Mouse (Mus musculus) retina, postnatal 1 day (tissue): ENCODE data around the gene Pdk3.

Source experiments
- DNase-seq: peaks from one replicate; pipeline ENCODE4 v3.0.0-alpha.2; 2012

Pdk3 gene

GRCm38 (mm10) chrX:93831561-93832336 lies at the start of gene Pdk3:
TSS of gene Pdk3 (minus strand) at chrX:93832201.
- peak; percentile 90 for DNase-seq

DNA sequence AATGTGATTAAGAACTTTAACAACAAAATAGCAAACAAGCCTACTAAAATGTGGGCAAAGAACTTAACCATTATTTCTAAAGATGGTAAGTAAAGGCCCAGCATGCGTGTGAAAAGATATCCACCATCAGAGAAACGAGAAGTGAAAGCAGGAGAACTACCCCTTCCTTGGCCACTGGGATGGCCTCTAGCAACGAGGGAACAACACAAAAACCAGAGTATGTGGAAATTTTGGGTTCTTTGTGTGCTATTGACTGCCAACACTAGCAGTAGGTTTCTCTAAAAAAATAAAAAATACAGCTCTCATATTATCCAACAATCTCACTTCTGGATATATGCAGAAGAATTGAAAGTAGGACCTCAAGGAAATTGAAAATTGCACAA lies 45.6 kb upstream of the Pdk3 start:
- DNase-seq: no peak

DNA sequence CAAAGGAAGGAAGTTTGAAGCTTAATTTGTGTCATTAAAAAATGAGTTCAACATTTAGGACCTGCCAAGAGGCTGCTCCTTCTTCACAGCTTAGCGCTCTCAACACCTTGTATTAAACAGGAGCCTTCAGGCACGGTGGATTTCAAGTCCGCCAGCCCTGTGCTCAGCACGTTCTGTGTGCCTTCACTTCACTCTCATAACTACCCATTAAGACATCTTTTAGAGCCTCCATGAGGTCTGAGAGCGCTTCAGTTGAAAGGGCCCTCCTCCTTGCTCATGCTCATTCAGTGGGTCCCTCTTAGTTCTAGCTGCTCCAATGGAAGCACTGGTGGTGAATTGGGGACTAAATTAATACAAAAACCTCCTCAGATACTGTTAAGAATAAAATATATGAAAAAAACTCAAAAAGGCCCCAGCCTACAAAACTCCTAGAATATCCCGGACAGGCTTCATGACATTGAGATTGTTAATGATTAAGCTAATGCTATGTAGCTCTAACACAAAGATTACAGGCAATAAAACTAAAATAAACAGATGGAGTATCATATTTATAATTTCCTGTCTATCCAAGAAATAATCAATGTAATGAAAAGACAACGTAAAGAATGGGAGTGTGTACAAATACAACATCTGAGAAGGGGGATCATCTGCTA lies 45.1 kb upstream of the Pdk3 start:
- DNase-seq: no peak

DNA sequence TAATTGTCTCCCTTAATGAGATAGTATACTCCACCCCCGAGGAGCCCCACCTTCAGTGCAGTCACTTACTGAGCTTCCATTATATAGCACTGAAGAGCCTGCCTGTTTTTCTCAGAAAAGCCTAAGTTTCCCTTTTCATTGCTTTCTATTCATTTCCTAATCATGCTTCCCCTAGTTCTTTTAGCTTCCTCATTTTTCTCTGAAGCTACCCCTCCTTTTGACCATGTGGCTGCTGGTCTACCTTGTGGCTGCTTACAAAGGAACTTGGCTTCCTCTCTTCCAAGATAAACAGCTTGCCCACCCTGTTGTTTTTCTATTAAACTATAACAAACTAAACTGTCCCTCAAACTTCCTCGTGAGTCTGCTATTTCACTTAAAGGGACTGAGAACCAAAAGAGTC lies 31.4 kb upstream of the Pdk3 start:
- no peak for DNase-seq

DNA sequence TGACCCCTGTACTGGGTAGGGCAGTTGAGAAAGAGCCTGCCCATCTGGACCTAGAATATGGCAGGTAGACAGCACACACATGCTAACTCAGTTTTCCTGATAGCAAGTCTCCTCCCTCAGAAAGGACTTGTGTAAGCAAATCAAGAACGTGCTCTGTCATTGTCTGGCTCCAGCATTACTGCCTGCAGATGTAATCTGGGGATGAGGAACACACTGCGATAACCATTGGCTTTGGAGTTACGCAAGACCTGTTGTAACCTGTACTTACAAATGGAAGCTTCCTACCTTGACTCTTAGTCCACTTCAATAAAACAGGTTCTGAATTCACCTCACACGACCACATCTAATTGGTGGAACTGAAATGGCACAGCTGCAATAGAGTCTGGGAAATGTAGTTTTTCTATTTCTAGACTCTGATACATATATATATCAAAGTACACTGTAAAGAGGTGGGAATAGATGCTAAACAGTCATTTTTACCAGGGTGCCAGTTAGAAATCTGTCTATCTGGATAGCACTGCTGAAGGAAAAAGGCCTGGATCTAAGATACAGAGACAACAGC lies 30.6 kb upstream of the Pdk3 start:
- DNase-seq: no peak

DNA sequence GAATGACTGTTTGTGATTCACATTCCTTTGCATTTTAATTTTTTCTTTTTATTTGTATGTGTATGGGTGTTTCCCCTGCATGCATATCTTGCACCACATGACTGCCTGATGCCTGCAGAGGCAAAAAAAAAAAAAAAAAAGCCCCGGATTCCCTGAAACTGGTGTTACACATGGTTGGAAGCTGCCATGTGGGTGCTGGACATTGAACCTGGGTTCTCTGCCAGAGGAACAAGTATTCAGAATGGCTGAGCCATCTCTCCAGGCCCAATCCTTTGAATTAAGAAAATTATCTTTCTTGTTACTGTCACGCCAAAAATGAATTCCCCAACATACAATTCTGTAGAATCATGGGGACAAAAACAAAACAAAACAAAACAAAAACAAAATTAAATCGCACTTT lies 25.8 kb upstream of the Pdk3 start:
- no peak for DNase-seq

DNA sequence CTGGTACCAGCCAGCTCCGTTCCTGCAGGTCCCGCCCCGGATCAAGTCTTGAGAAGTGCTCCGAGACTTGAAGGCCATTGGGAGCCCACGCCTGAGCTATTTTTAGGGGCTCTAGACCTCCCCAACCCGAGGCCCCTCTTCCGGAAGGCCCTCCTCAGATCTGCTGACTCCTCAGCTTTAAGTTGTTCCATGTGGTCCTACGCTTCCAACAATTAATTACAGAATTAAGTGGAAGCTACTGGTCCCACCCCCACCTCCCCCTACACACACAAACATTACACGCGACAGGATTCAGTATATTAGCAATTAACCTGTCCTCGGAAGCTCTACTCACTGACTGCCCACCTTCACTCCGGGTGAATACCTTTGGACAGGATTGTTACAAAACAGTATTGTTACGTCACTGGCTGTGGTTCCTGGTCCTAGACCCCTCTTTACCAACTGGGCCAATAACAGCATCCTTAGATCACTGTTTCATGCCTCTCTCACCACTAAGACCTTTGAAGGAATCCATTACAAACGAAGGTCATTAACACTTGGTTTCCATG lies 410 bp upstream of the Pdk3 start:
- DNase-seq: no peak

GRCm38 (mm10) chrX:93825787-93826186 lies 6.2 kb downstream of the Pdk3 start:
- no peak for DNase-seq

GRCm38 (mm10) chrX:93808040-93808439 lies 24.0 kb downstream of the Pdk3 start:
- peak; percentile 6 for DNase-seq

DNA sequence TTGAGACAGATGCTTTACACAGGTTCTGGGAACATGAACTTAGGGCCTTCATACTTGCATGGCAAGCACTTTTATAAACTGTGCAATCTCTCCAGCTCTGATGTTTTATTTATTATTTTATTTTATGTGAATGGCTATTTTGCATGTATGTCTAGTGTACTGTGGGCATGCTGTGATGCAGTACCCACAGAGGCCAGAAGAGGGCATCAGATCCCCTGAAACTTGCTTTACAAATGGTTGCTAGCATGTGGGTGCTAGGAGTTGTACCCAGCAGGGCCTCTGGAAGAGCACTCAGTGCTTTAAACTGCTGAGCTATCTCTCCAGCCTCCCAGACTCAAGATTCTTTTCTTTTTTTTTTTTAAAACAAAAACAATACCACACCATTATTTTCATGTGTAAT lies 38.8 kb downstream of the Pdk3 start:
- DNase-seq: peak; percentile 33

GRCm38 (mm10) chrX:93789562-93789961 lies 42.4 kb downstream of the Pdk3 start:
- no peak for DNase-seq

DNA sequence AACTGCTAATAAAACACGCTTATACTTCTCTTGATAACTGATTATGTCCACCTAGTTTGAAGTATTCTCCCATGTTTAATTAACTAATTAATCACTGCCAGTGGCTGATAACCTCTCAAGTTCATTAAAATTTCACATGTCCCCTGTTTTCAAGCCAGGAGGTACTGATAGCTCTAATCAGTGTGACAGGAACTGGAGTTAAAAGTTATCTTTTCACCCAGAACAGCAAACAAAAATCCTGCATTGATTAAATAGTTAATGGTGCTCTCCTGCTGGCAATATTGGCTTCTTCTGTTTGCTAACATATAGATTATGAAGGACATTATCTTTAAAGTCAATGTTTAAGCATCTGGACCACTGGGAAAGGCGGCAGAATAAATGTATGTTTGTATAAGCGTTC lies 71.2 kb downstream of the Pdk3 start:
- no peak for DNase-seq

- peak; percentile 69 for DNase-seq
These were observed 75.0 kb downstream of the Pdk3 start for GRCm38 (mm10) chrX:93756867-93757455.

DNA sequence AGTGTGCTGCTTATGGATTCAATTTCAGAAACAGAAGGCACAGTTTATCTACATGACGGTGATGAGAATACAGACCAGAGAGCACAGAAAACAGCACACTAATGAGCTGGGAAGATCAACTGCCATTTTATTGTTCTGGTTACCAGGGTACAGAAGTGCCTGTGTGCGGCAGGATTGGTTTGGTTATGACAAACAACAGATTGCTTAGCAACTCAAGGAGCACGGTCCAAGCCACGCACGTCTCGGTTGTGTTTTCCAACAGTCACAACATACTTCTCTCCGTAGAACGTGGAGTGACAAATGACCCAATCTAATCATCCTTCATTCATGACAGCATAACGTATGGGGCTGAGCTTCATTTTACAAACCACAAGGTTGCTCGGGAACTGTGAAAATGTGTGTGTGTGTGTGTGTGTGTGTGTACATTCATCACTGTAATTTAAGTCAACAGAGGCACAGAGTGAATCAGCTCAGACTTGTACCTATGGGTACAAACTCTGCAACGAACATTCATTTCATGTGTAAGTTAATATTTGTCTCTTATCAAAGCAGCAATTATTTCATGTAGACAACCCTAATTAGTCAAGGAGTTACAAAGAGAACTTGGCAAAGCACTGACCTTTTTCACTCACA lies 76.7 kb downstream of the Pdk3 start:
- peak; percentile 84 for DNase-seq

DNA sequence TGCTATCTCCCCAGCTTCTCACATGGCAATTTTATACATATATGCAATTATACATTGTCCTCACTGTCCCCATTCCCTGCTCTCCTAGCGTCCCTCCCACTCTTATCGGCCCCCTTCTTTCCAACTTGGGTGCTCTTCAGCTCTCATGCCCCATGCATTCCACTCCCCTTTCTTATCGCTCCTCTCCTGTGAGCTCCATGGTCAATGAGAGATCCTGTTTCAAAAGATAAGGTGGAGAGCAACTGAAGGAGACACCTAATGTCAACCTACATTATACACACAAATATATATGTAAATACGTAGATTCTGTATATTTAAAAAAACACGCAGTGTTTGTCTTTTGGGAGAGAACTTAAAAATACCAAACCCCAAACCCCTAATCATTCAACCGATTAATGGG lies 81.4 kb downstream of the Pdk3 start:
- no peak for DNase-seq

DNA sequence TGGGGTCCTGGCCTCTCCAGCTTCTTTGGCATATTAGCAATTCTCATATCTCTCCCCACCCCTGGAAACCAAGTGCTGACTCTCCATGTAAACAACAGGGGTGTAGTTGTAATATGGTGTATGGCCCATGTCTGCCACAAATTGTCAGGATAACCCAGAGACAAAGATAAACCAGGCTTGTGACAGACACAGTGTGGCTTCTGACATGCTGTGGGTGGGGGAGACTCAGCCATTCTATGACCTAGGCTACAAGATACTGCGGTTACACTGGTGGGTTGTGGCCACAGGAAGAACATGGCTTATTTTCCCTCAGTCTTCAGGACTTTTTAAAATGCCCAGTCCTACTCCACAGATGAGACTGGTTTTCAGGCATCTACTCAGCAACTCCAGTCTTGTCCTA lies 82.8 kb downstream of the Pdk3 start:
- DNase-seq: no peak

DNA sequence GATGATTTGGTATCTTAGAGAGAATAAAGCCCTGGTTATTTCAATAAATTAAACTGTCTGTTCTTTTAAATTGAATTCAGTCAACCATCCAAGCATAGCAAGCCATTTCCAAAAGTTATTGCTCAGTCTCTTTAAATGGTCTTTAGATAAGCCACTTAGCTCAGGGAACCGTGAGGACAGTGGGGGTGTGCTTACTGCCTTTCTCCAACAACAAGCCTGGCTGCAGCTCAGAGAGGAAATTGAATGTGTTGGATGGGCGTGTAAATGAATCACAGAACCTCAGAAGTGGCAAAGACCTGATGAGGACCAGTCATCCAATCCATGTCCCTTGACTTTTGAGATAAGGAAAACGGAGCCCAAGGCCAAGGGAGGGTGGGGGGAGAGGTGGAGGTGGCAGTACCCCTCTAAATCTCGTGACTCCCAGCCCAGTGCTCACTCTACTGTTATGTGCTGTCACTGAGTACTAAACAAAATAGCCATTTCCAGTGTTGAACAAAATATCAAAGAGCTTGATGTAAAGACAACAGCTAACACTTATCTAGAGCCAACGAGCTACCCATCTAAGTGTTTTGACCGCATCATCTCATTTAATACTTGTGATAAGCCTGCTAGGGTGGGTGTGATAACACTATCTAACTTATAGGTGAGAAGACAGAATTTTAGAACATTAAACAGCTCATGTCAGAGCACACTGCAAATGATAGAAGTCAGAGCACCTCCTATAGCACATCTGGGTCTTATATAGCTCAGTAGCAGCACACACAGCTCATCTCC lies 98.8 kb downstream of the Pdk3 start:
- no peak for DNase-seq

DNA sequence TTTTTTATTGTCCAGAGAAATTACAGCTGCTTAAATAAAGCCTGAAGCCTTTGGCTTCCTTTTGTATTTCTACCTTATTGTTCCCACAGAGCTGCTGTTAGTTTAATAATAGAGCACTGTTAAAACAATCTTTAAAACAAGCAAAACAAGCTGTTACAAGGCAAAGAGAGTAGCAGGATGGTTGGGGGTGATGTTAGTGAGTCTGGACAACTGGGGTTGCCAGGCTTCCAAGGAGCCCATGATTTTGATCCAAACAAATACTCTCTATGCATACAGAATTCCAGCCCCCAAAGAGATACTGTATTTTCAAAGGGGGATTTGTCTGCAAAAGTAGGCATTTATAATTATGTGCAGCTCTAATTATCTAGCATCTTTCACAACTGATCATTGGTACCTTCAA lies 99.6 kb downstream of the Pdk3 start:
- DNase-seq: peak; percentile 36

DNA sequence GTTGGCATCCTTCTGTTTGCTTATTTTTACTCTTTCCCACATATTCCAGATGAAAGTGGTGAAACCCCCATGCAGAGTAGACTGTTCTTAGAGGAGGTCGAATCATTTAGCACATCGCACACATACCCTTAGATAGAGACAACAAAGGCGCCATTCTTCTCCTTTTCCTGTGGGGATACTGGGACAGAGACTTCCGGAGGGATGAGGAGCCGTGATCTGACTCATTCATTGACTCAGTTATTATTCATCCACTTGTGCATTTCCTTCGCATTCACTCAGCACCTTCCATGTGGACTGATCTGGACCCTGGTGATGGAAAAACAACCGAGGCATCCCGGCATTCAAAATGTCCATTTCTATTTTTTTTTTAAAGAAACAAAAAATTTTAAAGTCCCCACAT lies 101.1 kb downstream of the Pdk3 start:
- DNase-seq: no peak

DNA sequence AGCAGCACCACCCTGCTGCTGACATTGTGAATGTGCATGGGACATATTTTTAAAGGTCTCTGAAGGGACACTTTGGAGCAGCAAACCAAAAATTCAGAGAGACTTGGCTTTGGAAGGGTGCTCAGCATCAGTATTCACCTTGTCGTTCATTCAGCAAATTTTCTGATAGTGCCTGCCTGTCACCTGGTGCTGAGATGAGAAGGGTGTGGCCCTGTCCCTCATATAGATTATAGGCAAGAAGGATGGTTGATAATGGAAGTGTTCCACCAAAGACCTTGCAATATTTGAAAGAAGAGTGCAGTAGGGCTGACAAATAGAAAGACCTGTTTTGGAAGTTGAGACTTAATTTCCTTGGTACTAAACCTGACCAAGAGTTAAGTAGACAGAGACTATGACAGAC lies 102.5 kb downstream of the Pdk3 start:
- no peak for DNase-seq
